Mouse (Mus musculus) gastrocnemius, postnatal 25 days (tissue): ENCODE results near the gene S100a5. TPM values are rescaled to one million over a fixed set of nuclear protein-coding genes. Genes with fewer than 3 reads are reported as not detected.

ENCODE experiments used
- DNase-seq: peaks from one replicate; pipeline ENCODE4 v3.0.0; 2022
- total RNA-seq, 2 experiments: library from RNA; stranded (reverse); gene quantifications; 1 replicate in 1 of 2; 2 replicates in 1 of 2; pipeline ENCODE4 v1.2.3; 2021

S100a5 gene
- total RNA-seq, 2 experiments from 2014 or later: not detected

- DNase-seq: no peak
These were observed 18.1 kb downstream of the S100a5 start for GRCm38 (mm10) chr3:90626266-90627021.

- DNase-seq: no peak
These were observed 19.0 kb downstream of the S100a5 start for GRCm38 (mm10) chr3:90627366-90627765.

DNA sequence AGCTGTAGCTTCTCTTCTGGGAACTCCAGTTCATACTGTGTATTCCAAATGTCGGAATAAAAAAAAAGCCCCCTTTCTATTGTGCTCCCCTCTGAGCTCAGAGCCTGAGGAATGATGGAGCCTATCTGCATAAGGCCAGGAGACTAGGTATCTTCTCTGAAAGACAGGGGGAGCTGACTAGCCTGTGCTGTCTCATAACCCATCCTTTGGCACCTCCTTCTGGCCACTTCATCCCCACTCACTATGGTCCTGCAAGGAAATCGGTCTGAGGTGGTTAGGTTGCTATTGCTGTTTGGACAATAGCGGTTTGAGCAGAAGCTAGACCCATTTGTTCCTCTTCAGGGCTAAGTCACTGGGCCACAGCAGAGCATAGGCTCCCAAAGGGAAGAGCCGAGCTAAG is 19.5 kb downstream of the S100a5 start:
- no peak for DNase-seq

GRCm38 (mm10) chr3:90629298-90629697 is 21.0 kb downstream of the S100a5 start:
- no peak for DNase-seq

DNA sequence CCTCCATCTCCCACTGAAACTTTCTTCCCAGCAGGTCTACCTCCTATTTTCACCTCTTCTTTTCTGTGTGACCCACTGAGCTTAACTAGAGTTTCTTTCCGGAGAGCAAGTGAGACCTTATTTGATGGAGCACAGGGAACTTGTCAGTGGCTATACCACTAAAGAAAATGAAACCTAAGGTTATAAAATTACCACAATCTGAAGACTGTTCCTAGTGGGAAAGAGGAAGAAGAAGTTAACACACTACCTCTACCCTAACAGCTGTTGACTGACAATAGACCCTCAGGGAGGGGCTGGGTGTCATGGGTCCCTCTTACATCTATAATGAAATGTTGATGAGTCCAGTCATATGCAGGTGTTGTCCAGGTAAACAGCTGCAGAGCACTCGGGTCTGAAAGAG is 23.7 kb downstream of the S100a5 start:
- no peak for DNase-seq

DNA sequence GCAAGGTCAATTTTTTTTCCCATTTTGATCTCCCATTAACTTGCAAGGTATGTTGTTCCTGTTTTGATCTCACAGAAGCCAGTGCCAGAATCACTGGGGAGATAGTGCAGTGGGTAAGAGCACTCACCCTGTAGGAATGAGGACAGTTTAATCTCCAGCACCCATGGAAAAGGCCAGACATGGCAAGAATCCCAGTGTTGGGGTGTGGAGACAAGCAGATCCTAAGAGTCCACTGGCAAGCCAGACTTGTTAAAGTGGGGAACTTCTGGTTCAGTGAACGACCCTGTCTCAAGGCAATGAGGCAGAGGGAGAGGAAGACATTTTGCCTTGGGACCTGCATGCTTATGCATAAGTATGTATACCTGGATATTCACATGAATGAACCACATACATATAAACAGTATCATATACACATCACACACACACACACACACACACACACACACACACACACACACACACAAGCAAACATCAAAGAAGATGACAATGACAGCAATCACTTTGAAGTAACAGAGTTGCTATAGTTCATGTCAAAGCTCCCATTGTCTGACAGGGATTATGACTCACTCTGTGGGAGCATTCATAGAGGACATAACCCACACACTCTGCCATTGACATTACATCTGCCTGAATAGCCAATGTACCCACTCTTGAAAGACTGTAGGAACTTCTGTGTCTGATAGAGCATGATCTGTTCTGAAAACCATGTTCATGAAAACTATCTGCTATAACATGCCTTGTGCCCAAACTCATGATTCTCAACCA is 30.4 kb downstream of the S100a5 start:
- DNase-seq: no peak

DNA sequence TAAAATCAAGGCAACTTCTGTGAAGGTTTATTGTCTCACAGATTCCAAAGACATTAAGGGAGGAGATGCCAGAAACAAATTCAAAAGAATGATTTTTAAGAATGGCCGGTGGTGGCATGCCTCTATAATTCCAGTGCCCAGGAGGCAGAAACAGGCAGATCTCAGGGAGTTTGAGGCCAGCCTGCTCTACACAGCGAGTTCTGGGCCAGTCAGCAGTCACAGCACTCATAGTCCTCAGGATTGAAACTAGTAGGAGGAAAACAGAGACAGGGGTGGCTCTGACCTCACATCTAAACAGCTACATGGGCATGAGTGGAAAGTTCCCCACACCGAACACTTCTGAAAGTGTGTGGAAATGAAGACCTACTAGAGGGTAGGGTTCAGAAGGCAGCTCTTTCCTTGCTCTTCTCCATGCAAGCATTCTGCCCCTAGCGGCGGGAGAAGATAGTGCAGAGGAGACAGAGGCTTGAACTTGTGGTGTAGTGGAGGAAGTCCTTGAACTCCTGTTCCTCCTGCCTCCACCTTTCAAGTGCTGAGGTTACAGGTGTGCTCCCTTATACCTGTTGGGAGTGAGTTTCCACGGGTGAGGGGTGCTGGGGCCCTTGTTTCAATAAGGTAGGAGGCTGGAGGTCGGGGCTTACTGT is 31.3 kb downstream of the S100a5 start:
- DNase-seq: no peak

DNA sequence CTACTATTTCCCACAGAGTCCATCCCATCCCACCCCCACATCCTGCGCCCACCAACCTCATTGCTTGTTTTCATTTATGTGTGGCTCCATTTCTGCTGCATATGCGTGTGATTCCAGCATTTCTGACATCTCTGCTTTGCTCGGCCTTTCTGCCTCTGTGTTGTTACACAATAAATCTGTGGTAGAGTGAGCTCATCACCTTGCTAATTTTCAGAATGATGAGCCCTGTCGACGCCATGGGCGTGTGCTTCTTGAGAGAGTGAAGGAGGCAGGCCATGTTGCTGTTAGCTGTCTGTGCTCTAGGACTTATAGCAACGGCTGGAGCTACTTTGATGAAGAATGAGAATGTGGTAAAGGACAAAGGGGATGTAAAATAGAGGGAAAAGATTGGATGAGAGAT is 32.7 kb downstream of the S100a5 start:
- no peak for DNase-seq

DNA sequence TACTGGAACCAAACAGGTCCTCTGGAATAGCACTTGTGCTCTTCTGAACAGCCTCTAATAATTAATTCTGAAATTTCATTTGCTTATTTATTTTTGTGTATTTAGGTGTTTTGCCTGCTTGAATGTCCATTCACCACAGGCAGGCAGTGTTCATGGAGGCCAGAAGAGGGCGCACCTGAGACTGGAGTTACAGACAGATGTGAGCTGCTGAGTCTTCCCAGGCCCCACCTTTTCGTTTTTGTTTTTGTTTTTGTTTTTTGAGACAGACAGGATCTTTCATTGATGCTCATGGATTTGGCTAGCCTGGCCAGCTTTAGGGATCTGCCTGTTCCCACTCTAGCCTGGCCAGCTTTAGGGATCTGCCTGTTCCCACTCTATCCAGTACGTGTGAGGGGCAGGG is 35.9 kb downstream of the S100a5 start:
- DNase-seq: no peak

DNA sequence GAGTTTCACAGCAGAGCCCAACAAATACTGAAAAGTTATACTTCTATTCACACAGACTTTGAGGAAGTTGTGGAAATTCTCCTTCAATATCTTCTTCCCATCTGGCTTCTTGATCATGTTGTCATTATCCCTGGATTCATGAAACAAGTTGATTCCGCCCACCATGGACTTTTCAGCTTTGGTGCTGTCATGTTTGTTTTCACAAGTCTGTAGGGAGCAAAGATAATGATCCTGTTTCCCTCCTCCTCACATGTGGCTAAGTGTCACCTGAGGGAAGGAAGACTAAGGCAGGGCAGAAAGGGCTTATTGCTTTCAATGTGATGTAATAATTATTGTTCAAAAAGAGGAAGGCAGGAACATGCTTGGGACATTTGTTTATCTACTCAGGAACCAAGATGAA is 39.0 kb downstream of the S100a5 start:
- no peak for DNase-seq

- DNase-seq: no peak
These were observed 40.7 kb downstream of the S100a5 start for GRCm38 (mm10) chr3:90648981-90649380.

DNA sequence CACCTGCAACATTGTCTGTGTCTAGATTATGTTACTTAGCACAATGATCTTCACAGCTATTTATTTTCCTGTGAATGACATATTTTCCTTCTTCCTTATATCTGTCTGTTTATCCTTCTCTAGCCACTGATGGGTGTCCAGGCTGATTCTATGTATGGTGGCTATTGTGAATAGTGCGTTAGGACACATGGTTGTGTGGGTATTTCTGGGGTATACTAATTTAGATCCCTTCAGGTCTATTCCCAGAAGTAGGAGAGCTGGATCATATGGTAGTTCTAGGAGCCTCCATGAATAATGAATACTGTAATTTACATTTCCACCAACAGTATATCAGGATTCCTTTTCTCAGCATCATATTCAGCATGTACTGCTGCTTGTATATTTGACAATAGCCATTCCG is 41.5 kb downstream of the S100a5 start:
- DNase-seq: no peak

DNA sequence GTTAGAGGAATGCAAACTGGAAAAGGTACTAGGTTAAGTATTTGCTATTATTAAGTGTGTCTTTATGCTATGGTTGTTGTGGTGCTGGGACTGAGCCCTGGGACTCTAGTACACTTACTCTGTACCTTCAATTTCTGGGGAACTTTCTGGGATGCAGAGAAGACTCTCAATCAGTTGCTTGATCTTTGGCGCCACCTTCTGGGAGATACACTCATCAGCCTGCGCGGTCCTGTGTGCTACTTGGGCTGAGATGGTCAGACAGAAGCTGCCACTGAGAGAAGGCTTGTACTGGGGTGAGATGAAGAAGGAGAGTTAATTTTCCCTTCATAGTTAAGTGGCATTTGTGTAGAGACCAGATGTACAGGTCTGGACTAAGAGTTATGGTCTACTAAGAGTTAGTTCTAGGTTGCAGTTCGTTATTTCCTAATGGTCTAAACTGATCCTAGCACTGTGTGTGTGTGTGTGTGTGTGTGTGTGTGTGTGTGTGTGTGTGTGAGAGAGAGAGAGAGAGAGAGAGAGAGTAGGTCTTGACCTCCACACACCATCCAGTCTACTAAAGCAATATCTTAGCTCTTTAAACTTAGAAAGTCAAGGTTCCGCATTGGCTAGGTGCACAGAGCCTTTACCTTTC is 44.7 kb downstream of the S100a5 start:
- peak; percentile 30 for DNase-seq

- no peak for DNase-seq
These were observed 45.4 kb downstream of the S100a5 start, which contains the start of gene S100a7a for GRCm38 (mm10) chr3:90653717-90654116. TSS of gene S100a7a (plus strand) at chr3:90654017.

GRCm38 (mm10) chr3:90657405-90657804 is 49.1 kb downstream of the S100a5 start:
- no peak for DNase-seq

GRCm38 (mm10) chr3:90659364-90660044 is 51.2 kb downstream of the S100a5 start:
- DNase-seq: no peak

Other genes with a start within 250 kb of the S100a5 start
- gene Slc27a3, start 218.6 kb upstream of the S100a5 start, total RNA-seq: 1 to 10 TPM; 1.5 to 1.7 TPM
- 10 to 100 TPM; 14.5 to 15.9 TPM for gene Ints3, start 174.9 kb upstream of the S100a5 start, total RNA-seq
- 10 to 100 TPM in 1 of 2 experiments, 1 to 10 TPM in 1; 7.7 to 10.8 TPM for gene Npr1, start 142.7 kb upstream of the S100a5 start, total RNA-seq
- 10 to 100 TPM; 23.4 to 25.6 TPM for gene Ilf2, start 132.4 kb upstream of the S100a5 start, total RNA-seq
- 10 to 100 TPM; 57.4 to 60.0 TPM for gene Snapin, start 117.5 kb upstream of the S100a5 start, total RNA-seq
- 10 to 100 TPM; 86.0 to 86.1 TPM for gene Chtop, start 99.0 kb upstream of the S100a5 start, total RNA-seq
- 100 to 1,000 TPM; 112 to 150 TPM for gene S100a1, start 94.1 kb upstream of the S100a5 start, total RNA-seq
- 10 to 100 TPM in 1 of 2 experiments, 1 to 10 TPM in 1; 9.5 to 16.8 TPM for gene S100a13, start 94.1 kb upstream of the S100a5 start, total RNA-seq
- gene S100a14, start 81.7 kb upstream of the S100a5 start, total RNA-seq: under 1 TPM; 0.29 to 0.67 TPM
- gene S100a16, start 71.3 kb upstream of the S100a5 start, total RNA-seq: 10 to 100 TPM; 62.7 to 69.8 TPM
- not detected for gene S100a3, start 47.9 kb upstream of the S100a5 start, total RNA-seq
- gene S100a2, start 18.3 kb upstream of the S100a5 start, total RNA-seq: not detected
- gene Gm42674, start 6.6 kb upstream of the S100a5 start, total RNA-seq: not detected
- gene S100a4, start 4.8 kb upstream of the S100a5 start, total RNA-seq: 10 to 100 TPM; 11.3 to 23.2 TPM
- gene S100a6, start 4.4 kb downstream of the S100a5 start, total RNA-seq: 100 to 1,000 TPM in 1 of 2 experiments, 10 to 100 TPM in 1; 65.8 to 112 TPM
- gene S100a7a, start 45.5 kb downstream of the S100a5 start, total RNA-seq: under 1 TPM; 0.20 to 0.43 TPM
- gene S100a8, start 60.5 kb downstream of the S100a5 start, total RNA-seq: not detected
- under 1 TPM in 1 of 2 experiments, not detected in 1; 0.59 TPM for gene S100a9, start 87.2 kb downstream of the S100a5 start, total RNA-seq
- not detected for gene Pglyrp4, start 118.4 kb downstream of the S100a5 start, total RNA-seq
- gene Gm5849, start 169.4 kb downstream of the S100a5 start, total RNA-seq: not detected